Mouse (Mus musculus): Measurements from ENCODE around the gene Cfap74. TPM values are rescaled to one million over a fixed set of nuclear protein-coding genes. Genes with fewer than 3 reads are reported as not detected.
"Not testable (repeated sequence)": the region's sequence is repeated elsewhere in the genome, so short reads cannot be mapped to it uniquely, and the experiment has no call there.

The Cfap74 gene
- total RNA-seq, 2 experiments from 2014 or later = 12.7 to 13.7 TPM

GRCm38 (mm10) chr4:155464061-155464460 lies 55.1 kb downstream of the Cfap74 start:
- no peak for DNase-seq (ENCODE audit: low spot score in 2 of 2)
- intact Hi-C loops (cut with DNase I) = no loop called here

- DNase-seq (ENCODE audit: low spot score in 2 of 2) = no peak
- intact Hi-C loops (cut with DNase I) = no loop called here
Measured at GRCm38 (mm10) chr4:155465607-155466006, 56.6 kb downstream of the Cfap74 start.

GRCm38 (mm10) chr4:155466080-155466479 lies 57.1 kb downstream of the Cfap74 start:
- no peak for DNase-seq (ENCODE audit: low spot score in 2 of 2)
- intact Hi-C loops (cut with DNase I) = no loop called here

- no peak for DNase-seq (ENCODE audit: low spot score in 2 of 2)
- intact Hi-C loops (cut with DNase I) = no loop called here
Measured at GRCm38 (mm10) chr4:155467237-155468010, 58.4 kb downstream of the Cfap74 start.

- no peak for DNase-seq (ENCODE audit: low spot score in 2 of 2)
Measured at GRCm38 (mm10) chr4:155468952-155469351, 60.0 kb downstream of the Cfap74 start, which contains the start of gene Tmem52. TSS of gene Tmem52 (plus strand) at chr4:155469114.

GRCm38 (mm10) chr4:155469590-155470262 lies 60.7 kb downstream of the Cfap74 start:
- peak in 1 of 2 experiments; percentile 24 for DNase-seq (ENCODE audit: low spot score in 2 of 2)
- intact Hi-C loops (cut with DNase I) = no loop called here

More at GRCm38 (mm10) chr4:155468952-155469351, 60.0 kb downstream of the Cfap74 start, which contains the start of gene Tmem52:
- intact Hi-C loops (cut with DNase I) = no loop called here

- DNase-seq (ENCODE audit: low spot score in 2 of 2) = no peak
- intact Hi-C loops (cut with DNase I) = no loop called here
Measured at GRCm38 (mm10) chr4:155470263-155470953, 61.4 kb downstream of the Cfap74 start.

- intact Hi-C loops (cut with DNase I) = no loop called here
Measured at GRCm38 (mm10) chr4:155470997-155471396, 62.0 kb downstream of the Cfap74 start.

GRCm38 (mm10) chr4:155471406-155471805 lies 62.4 kb downstream of the Cfap74 start:
- DNase-seq (ENCODE audit: low spot score in 2 of 2) = no peak
- intact Hi-C loops (cut with DNase I) = no loop called here

More at GRCm38 (mm10) chr4:155470997-155471396, 62.0 kb downstream of the Cfap74 start:
- DNase-seq (ENCODE audit: low spot score in 2 of 2) = no peak

- no peak for DNase-seq (ENCODE audit: low spot score in 2 of 2)
- intact Hi-C loops (cut with DNase I) = no loop called here
Measured at GRCm38 (mm10) chr4:155472716-155473290, 63.8 kb downstream of the Cfap74 start.

GRCm38 (mm10) chr4:155473319-155473718 lies 64.3 kb downstream of the Cfap74 start:
- intact Hi-C loops (cut with DNase I) = no loop called here
- no peak for DNase-seq (ENCODE audit: low spot score in 2 of 2)

- intact Hi-C loops (cut with DNase I); DNase-seq (ENCODE audit: low spot score in 2 of 2): not testable (repeated sequence)
Measured at GRCm38 (mm10) chr4:155473796-155474195, 64.8 kb downstream of the Cfap74 start.

GRCm38 (mm10) chr4:155481381-155482124 lies 72.6 kb downstream of the Cfap74 start:
- peak; percentile 77 to 82 for DNase-seq (ENCODE audit: low spot score in 2 of 2)
- intact Hi-C loops (cut with DNase I) = loop anchor here (1.0 to 5.0 kb wide), 3 partner anchors 87 to 211 kb away; partner anchors contain the start of gene Fndc10

GRCm38 (mm10) chr4:155482125-155482480 lies 73.1 kb downstream of the Cfap74 start:
- intact Hi-C loops (cut with DNase I) = loop anchor here (5.0 kb wide), 1 partner anchor 210 kb away; the partner anchor contains the start of gene Fndc10
- DNase-seq (ENCODE audit: low spot score in 2 of 2) = no peak

- DNase-seq (ENCODE audit: low spot score in 2 of 2) = no peak
- intact Hi-C loops (cut with DNase I) = loop anchor here (5.0 kb wide), 1 partner anchor 209 kb away; the partner anchor contains the start of gene Fndc10
Measured at GRCm38 (mm10) chr4:155482733-155483540, 73.9 kb downstream of the Cfap74 start.

- intact Hi-C loops (cut with DNase I) = no loop called here
- no peak for DNase-seq (ENCODE audit: low spot score in 2 of 2)
Measured at GRCm38 (mm10) chr4:155485521-155485920, 76.5 kb downstream of the Cfap74 start.

GRCm38 (mm10) chr4:155487746-155488145 lies 78.8 kb downstream of the Cfap74 start:
- intact Hi-C loops (cut with DNase I) = no loop called here
- DNase-seq (ENCODE audit: low spot score in 2 of 2) = no peak
